Mouse (Mus musculus): ENCODE data around the gene Cacna1b. TPM values are rescaled to one million over a fixed set of nuclear protein-coding genes. Genes with fewer than 3 reads are reported as not detected.

Cacna1b gene
- total RNA-seq, 2 experiments from 2014 or later: 2.3 to 2.8 TPM

GRCm38 (mm10) chr2:24719645-24720379, 43.1 kb downstream of the Cacna1b start:
- no peak for DNase-seq (ENCODE audit: low spot score in 2 of 2)

DNA sequence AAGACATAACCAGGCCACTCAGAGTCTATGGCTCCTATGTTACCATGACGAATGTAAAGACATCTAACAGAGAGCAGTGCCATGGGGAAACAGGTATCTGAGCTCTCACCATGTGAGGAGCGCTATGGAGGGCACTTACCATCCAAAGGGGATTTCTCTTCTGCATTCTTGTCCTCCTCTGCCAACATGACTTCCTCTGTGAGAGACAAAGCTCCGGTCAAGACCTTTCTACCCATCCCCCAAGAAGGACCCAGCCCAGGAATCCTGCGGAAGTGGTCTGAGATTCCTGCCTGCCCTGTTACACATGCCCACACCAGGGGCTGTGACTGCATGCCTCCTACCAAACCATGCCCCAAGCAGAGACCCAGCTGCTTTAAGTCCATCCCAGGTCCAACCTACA, 44.0 kb downstream of the Cacna1b start:
- DNase-seq (ENCODE audit: low spot score in 2 of 2): no peak

DNA sequence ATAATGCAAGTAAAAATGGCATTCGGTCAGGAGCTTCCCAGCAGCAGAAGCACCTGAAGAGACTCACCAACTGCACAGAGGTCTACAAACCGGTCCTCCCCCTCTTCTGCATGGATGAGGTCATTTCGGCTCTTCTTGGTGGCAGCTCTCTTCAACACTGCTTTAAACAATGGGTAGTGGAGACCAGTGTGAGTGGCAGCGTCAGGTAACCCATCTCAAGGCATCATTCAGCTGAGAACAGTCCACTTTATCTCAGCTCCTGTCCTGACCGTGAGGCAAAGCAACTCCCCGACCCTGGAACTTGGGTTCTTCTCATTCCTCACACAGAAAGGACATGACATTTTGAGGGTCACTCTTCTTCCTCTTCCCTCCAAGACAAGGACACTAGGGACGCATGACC, 45.0 kb downstream of the Cacna1b start:
- no peak for DNase-seq (ENCODE audit: low spot score in 2 of 2)

DNA sequence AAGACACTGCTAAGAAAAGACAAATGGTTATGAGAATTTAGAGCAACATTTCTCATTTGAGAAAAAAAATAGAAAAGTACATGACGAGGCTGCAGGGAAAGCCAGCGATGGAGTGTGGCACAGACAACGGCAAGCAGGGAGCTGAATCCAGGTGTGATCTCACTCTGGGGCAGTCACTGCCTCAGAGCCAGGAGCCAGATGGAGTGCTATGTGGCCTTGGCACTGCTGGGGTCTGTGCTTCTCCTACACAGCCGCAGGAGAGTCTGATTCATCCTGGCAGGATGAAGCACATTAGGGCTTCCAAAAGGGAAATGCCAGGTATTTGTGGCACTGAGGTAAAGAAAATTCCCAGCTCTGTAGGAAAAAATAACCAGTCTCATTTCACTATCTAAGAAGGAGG, 45.5 kb downstream of the Cacna1b start:
- DNase-seq (ENCODE audit: low spot score in 2 of 2): no peak

DNA sequence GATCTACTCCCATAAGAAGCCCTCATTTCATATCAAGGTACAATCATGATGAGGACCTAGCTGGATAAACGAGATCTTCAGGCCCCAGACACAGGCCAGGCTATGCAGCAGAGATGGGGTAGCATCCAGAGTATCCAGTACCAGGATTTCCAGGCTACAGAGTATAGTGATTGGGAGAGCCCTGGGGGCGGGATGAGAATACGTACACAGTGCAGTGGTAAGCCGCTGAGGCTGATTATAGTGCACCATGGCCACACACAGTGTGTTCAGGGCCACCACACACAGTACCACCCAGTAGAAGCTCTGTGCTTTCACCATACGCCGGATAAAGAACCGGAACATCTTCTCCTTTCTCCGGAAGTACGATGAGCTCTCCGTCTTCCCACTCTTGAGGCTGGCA, 57.0 kb downstream of the Cacna1b start:
- DNase-seq (ENCODE audit: low spot score in 2 of 2): no peak

DNA sequence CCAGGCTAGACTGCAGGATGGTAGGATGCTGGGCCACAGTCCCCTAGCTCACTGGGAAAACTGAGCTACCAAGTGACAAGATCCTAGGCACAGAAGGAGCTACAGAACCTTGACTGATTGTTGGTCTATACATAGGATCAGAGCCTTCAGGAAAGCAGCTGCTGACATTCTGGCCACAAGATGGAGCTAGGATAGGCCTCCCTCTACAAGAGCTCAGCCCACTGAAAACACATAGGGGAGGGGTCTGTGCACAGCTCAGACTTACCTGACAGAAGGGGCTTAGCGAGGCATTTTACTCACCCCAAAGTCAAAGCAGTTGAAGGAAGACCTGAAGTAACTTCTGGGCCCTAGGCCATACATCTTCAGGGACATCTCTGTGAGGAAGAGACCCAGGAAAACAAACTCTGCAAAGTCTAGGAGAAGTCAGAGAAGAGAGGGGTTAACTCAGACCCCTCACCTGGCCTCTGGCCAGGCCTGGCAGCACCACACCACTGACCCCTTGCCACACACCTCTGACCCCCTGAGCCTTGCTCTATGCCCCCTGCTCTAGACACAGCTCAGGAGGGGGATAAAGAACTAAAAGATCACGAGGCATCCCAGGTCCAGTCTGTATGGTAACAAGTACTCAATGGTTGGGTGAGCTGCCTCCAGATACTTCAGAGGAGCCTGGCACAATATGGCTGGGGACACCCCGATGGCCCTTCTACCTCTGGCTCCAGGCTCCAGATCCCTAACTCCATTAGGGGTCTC, 60.6 kb downstream of the Cacna1b start:
- DNase-seq (ENCODE audit: low spot score in 2 of 2): no peak

- no peak for DNase-seq (ENCODE audit: low spot score in 2 of 2)
Measured at GRCm38 (mm10) chr2:24697281-24697980, 65.5 kb downstream of the Cacna1b start.

DNA sequence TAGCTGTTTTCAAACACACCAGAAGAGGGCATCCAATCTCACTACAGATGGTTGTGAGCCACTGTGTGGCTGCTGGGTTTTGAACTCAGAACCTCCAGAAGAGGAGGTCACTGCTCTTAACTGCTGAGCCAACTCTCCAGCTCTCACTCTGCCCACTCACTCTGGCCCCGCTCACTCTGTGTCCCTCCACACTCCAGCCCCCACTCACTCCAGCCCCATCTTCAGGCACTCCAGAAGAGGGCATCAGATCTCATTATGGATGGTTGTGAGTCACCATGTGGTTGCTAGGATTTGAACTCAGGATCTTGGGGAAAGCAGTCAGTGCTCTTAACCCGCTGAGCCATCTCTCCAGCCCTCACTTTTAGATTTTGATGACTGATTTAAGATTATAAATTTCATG, 70.6 kb downstream of the Cacna1b start:
- DNase-seq (ENCODE audit: low spot score in 2 of 2): no peak

GRCm38 (mm10) chr2:24690356-24690755, 72.6 kb downstream of the Cacna1b start:
- DNase-seq (ENCODE audit: low spot score in 2 of 2): no peak

GRCm38 (mm10) chr2:24685347-24685746, 77.6 kb downstream of the Cacna1b start:
- DNase-seq (ENCODE audit: low spot score in 2 of 2): no peak

- DNase-seq (ENCODE audit: low spot score in 2 of 2): no peak
Measured at GRCm38 (mm10) chr2:24684796-24685195, 78.2 kb downstream of the Cacna1b start.

DNA sequence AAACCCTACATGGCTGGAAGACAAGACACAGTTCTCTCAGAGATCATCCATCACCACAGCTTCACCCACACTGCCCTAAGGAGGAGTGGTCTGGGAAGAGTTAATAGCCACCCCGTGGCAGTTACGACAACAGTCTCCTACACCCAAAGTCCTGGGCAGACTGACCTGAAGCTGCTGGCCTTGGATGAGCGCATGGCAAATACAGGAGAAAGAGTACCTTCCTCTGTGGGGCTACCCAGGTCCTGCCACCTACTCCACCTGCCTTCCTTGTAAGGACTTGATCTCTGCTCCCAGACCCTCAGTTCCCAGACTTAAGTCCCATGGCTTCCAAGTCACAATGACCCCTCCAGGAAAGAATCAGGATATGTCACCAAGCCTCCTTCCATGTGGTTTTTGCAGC, 79.7 kb downstream of the Cacna1b start:
- DNase-seq (ENCODE audit: low spot score in 2 of 2): no peak

- no peak for DNase-seq (ENCODE audit: low spot score in 2 of 2)
Measured at GRCm38 (mm10) chr2:24680731-24681130, 82.2 kb downstream of the Cacna1b start.

DNA sequence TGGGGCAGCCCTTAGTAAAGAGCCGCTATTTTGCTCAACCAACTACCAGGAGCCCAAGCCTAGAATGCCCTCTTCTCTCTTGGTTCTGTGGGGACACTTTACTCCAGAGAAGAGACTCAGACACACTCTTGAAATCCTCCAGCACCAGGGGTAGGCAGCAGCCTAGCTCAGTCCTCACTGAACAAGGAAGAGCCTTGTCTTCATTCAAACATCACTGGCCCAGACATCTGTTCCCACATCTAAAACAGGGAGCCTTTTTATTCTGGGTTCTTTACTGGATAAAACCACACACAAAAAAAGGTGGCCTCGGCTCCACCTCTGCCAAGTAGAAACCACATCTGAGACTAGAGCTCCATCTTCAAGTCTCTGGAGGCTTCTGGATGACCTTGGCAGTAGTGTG, 82.8 kb downstream of the Cacna1b start:
- no peak for DNase-seq (ENCODE audit: low spot score in 2 of 2)

DNA sequence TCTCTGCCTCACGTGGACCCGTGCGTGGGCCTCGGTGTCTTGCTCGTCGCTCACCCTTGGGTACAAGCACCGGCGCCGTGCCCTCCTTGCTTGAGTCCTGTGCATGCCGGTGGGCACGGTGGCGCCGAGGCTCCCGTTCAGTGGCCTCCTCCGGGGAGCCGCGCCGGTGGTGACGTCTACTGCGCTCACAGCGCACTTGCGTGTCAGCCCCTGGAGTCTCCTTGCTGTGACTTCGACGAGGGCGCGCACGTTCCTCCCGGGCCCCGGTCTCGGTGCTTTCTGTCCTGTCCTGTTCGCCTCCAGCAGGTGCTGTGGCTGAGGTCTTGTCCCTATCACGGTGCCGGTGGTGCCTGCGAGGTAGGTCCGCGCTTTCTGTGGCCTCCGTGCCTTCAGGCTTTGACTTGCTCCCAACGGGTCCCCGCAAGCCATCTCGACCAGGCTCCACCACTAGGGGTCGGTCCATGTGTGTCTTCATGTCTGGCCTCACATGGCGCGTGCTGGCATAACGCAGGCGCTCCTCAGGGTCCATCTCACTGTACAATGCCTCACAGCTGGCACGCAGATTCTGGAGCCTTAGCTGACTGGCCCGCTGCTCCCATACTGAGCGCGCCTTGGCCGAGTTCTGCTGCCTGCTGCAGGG, 83.8 kb downstream of the Cacna1b start:
- DNase-seq (ENCODE audit: low spot score in 2 of 2): no peak

DNA sequence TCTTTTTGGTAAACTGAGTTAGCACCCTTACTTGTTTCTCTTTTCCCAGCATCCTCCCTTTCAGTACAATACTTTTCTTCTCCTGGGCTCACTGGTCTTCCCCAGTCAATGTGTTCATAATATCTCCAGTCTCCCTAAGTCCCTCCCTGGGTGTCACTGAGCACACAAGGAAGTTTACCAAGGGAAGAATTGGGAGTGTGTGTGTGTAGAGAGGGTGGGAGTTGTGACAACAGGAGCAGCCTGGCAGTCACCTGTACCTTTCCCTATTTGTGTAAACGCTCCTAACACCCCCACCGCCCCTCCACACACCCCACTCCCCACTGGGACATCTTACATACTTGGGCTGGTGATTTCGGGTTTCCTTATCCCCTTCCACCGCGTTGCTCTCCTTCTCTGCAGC, 84.4 kb downstream of the Cacna1b start:
- DNase-seq (ENCODE audit: low spot score in 2 of 2): no peak

GRCm38 (mm10) chr2:24678110-24678509, 84.8 kb downstream of the Cacna1b start:
- DNase-seq (ENCODE audit: low spot score in 2 of 2): no peak

DNA sequence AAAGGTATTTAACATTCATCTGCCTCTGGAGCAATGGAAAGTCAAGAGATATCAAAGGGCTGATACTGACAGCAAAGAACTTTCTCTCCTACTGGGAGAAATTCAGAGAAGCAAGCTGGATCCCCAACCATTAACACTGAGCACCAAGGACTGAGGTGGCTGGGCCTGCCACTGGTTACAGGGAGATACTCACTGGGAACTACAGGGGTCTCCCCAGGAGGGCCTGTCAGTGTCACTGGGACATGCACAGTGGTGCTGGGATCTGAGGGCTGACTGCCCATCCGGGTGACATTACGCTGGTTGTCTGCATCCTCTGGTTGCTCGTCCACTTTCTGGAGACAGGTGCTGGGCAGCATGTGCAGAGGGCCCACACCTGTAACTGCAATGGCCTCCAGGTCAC, 85.3 kb downstream of the Cacna1b start:
- no peak for DNase-seq (ENCODE audit: low spot score in 2 of 2)

DNA sequence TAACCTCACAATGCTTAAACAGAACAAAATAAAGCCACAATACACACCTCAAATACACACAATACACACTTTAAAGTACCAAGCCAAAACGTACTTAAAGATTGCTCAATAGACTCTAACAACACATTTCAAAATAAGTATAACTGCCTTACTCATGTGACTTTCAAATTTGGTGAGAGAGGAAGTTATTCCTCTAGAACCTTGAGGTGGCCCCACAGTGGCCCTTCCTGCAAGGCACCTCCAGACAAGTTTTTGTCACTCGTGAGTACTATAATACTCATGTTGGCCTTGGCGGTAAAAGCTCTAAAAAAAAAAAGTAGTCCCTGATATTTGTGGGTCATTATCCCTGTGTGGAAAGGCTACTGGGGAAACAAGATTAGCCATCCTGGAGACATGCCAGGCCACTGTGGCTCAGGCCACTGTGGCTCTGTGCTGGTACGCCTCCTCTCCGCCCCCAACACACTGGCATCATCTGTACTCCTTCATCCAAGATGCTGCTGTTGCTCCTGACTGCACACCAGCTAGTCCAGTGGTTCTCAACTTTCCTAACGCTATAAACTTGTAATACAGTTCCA, 88.4 kb downstream of the Cacna1b start:
- DNase-seq (ENCODE audit: low spot score in 2 of 2): no peak

GRCm38 (mm10) chr2:24668598-24668997, 94.4 kb downstream of the Cacna1b start:
- DNase-seq (ENCODE audit: low spot score in 2 of 2): no peak

DNA sequence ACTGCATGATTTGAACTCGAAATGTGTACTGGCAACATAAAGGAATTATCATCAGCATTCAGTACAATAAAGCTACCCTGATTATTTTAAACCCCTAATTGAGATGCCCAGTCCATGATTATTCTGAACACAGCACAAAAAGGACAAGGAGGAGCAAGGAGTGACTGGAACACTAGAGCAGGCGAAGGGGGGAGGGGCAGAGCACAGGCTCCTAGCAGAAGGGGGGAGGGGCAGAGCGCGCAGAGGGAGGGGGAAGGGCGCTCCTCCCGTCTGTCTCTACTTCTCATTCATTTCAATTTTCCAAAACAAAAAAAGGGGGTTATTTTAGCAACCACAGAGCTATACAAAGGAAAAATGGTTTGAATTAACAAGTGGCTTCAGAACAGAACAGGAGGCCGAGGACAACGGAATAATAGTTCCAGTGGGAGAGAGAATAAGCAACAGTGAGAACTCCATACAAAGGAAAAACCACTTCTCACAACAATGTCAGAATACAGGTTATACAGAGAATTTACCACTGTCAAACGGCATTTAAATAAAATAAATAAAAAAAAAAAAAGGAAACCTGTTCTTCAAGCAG, 98.2 kb downstream of the Cacna1b start:
- no peak for DNase-seq (ENCODE audit: low spot score in 2 of 2)
